Mouse (Mus musculus) heart, embryonic 14.5 days (tissue): ENCODE measurements around the gene Slfn8. TPM values are rescaled to one million over a fixed set of nuclear protein-coding genes. Genes with fewer than 3 reads are reported as not detected.

Source experiments
- ATAC-seq: fragments of 200-750 bp; cut with Nextera tagmentation; 2 replicates; pipeline ENCODE4 v1.8.0; 2017; ENCODE audit warnings: low read depth, moderate TSS enrichment; ENCODE audit not compliant: insufficient number of reproducible peaks, insufficient read depth, low FRiP score
- H3K27ac ChIP-seq, 2 experiments: fragments of 200-500 bp in 1 of 2; fragments of 300-500 bp in 1 of 2; sonication (generic) in 1 of 2; replicated peaks in 1 of 2; 2 replicates each; pipeline ENCODE4 v1.5.1; 2012 to 2014; ENCODE audit warnings: low read depth in 2 of 2, low read length in 2 of 2, control low read depth in 1 of 2, mild to moderate bottlenecking in 1 of 2, mixed read lengths in 1 of 2; ENCODE audit not compliant: control insufficient read depth in 1 of 2, insufficient read depth in 1 of 2
- H3K27me3 ChIP-seq: fragments of 300-500 bp; sonication (generic); 2 replicates; pipeline ENCODE4 v1.6.1; 2014; ENCODE audit warnings: mild to moderate bottlenecking, low read length, control low read depth; ENCODE audit not compliant: control insufficient read depth, insufficient read depth
- H3K36me3 ChIP-seq: fragments of 300-500 bp; sonication (generic); 2 replicates; pipeline ENCODE4 v1.6.1; 2014; ENCODE audit warnings: mild to moderate bottlenecking, control low read depth, low read length, mixed read lengths; ENCODE audit not compliant: control insufficient read depth, insufficient read depth
- H3K4me1 ChIP-seq, 2 experiments: fragments of 200-500 bp in 1 of 2; fragments of 300-500 bp in 1 of 2; sonication (generic) in 1 of 2; 2 replicates each; pipeline ENCODE4 v1.6.1; 2012 to 2014; ENCODE audit warnings: low read length in 2 of 2, control low read depth in 1 of 2, mixed read lengths in 1 of 2; ENCODE audit not compliant: control insufficient read depth in 2 of 2, insufficient read depth in 2 of 2
- H3K4me2 ChIP-seq: fragments of 300-500 bp; sonication (generic); 2 replicates; pipeline ENCODE4 v1.6.1; 2014; ENCODE audit warnings: mild to moderate bottlenecking, low read length
- H3K4me3 ChIP-seq, 2 experiments: fragments of 200-500 bp in 1 of 2; fragments of 300-500 bp in 1 of 2; sonication (generic) in 1 of 2; 2 replicates each; pipeline ENCODE4 v1.5.1; 2012 to 2014; ENCODE audit warnings: low read length in 2 of 2, mild to moderate bottlenecking in 2 of 2, control low read depth in 1 of 2, low read depth in 1 of 2, moderate library complexity in 1 of 2; ENCODE audit not compliant: control insufficient read depth in 1 of 2, insufficient read depth in 1 of 2
- H3K9ac ChIP-seq: fragments of 300-500 bp; sonication (generic); 2 replicates; pipeline ENCODE4 v1.6.1; 2014; ENCODE audit warnings: mild to moderate bottlenecking, low read length
- H3K9me3 ChIP-seq: fragments of 300-500 bp; sonication (generic); 2 replicates; pipeline ENCODE4 v1.6.1; 2016; ENCODE audit warnings: low read length, control low read depth; ENCODE audit not compliant: control insufficient read depth
- WGBS: fragments of 180-500 bp; shearing (Covaris S2); extraction: QIAGEN DNeasy Blood & Tissue Kit; methylation state at CpG from one replicate; pipeline ENCODE4 v1.1.7; 2014; 5-methylcytosine and 5-hydroxymethylcytosine counted together
- polyA plus RNA-seq: library from polyadenylated mRNA; unstranded; fragments of >200 nt; fragmentation: Nextera tagmentation; extraction: Ambion mirVana; gene quantifications from 2 replicates; pipeline ENCODE4 v1.2.1, GENCODE M21; 2014

Slfn8 gene
- polyA plus RNA-seq, 1 experiment from 2014 or later, result 0.58 TPM

- no peak for ATAC-seq
- no peak overlapping the region for H3K4me3 ChIP-seq
- H3K9ac ChIP-seq, result no peak overlapping the region
- whole genome bisulfite sequencing, result 68% methylated on average over 4 of the region's 4 CpGs
- H3K9me3 ChIP-seq, result no peaks in the 10 kb centered on the region
- peaks cover 7 to 13% of the 10 kb centered on the region in 2 experiments; a peak in 3 of 4 replicates for H3K4me1 ChIP-seq
- no peak overlapping the region for H3K27ac ChIP-seq
- H3K36me3 ChIP-seq, result no peaks in the 10 kb centered on the region
- H3K4me2 ChIP-seq, result no peak overlapping the region
- no peaks in the 10 kb centered on the region for H3K27me3 ChIP-seq
Observed at GRCm38 (mm10) chr11:83063126-83063525, 42.5 kb upstream of the Slfn8 start.

- no peak overlapping the region for H3K4me2 ChIP-seq
- no peaks in the 10 kb centered on the region for H3K27me3 ChIP-seq
- no peaks in the 10 kb centered on the region for H3K36me3 ChIP-seq
- no peak overlapping the region for H3K9ac ChIP-seq
- no peak for ATAC-seq
- no peak overlapping the region for H3K27ac ChIP-seq
- 79% methylated on average over 7 of the region's 7 CpGs for WGBS
- H3K4me1 ChIP-seq, result peaks cover 2 to 9% of the 10 kb centered on the region in 2 experiments; a peak in 3 of 4 replicates
- no peak overlapping the region for H3K4me3 ChIP-seq
- H3K9me3 ChIP-seq, result no peaks in the 10 kb centered on the region
Observed at GRCm38 (mm10) chr11:83061806-83062205, 41.2 kb upstream of the Slfn8 start.

GRCm38 (mm10) chr11:83060412-83061020 lies 39.9 kb upstream of the Slfn8 start:
- H3K27me3 ChIP-seq, result no peaks in the 10 kb centered on the region
- no peaks in the 10 kb centered on the region for H3K9me3 ChIP-seq
- WGBS, result 50% methylated on average over 5 of the region's 5 CpGs
- H3K4me3 ChIP-seq, result no peak overlapping the region
- no peaks in the 10 kb centered on the region for H3K36me3 ChIP-seq
- H3K4me2 ChIP-seq, result no peak overlapping the region
- H3K9ac ChIP-seq, result no peak overlapping the region
- ATAC-seq, result no peak
- H3K27ac ChIP-seq, result no peak overlapping the region
- peaks cover 0 to 2% of the 10 kb centered on the region in 2 experiments; a peak in 1 of 4 replicates for H3K4me1 ChIP-seq

- no peaks in the 10 kb centered on the region for H3K27me3 ChIP-seq
- H3K9ac ChIP-seq, result no peak overlapping the region
- no peaks in the 10 kb centered on the region for H3K36me3 ChIP-seq
- no peak overlapping the region for H3K4me3 ChIP-seq
- 2% methylated on average over 5 of the region's 5 CpGs for WGBS
- H3K9me3 ChIP-seq, result no peaks in the 10 kb centered on the region
- no peak for ATAC-seq
- H3K4me1 ChIP-seq, result no peaks in the 10 kb centered on the region
- no peak overlapping the region for H3K4me2 ChIP-seq
- no peak overlapping the region for H3K27ac ChIP-seq
Observed at GRCm38 (mm10) chr11:83057863-83058262, 37.3 kb upstream of the Slfn8 start.

GRCm38 (mm10) chr11:83045642-83046041 lies 25.0 kb upstream of the Slfn8 start:
- Histone ChIP-seq H3K9me3 (no peaks in the 10 kb centered on the region), H3K4me1 (no peaks in the 10 kb centered on the region), H3K4me3 (no peak overlapping the region), H3K4me2 (no peak overlapping the region), H3K27ac (no peak overlapping the region), H3K9ac (no peak overlapping the region), H3K27me3 (no peaks in the 10 kb centered on the region), H3K36me3 (no peaks in the 10 kb centered on the region)
- WGBS, result 79% methylated on average over 3 of the region's 3 CpGs
- ATAC-seq, result no peak

GRCm38 (mm10) chr11:83043891-83044290 lies 23.3 kb upstream of the Slfn8 start:
- Histone ChIP-seq H3K9ac (no peak overlapping the region), H3K36me3 (no peaks in the 10 kb centered on the region), H3K4me3 (no peak overlapping the region), H3K27ac (no peak overlapping the region), H3K4me2 (no peak overlapping the region), H3K9me3 (no peaks in the 10 kb centered on the region), H3K27me3 (no peaks in the 10 kb centered on the region), H3K4me1 (no peaks in the 10 kb centered on the region)
- 67% methylated on average over 4 of the region's 4 CpGs for WGBS
- ATAC-seq, result no peak

- Histone ChIP-seq H3K9ac (no peak overlapping the region), H3K27me3 (no peaks in the 10 kb centered on the region), H3K4me2 (no peak overlapping the region), H3K9me3 (no peaks in the 10 kb centered on the region), H3K4me3 (no peak overlapping the region), H3K36me3 (no peaks in the 10 kb centered on the region), H3K4me1 (no peaks in the 10 kb centered on the region), H3K27ac (no peak overlapping the region)
- no peak for ATAC-seq
Observed at GRCm38 (mm10) chr11:83041000-83041399, 20.4 kb upstream of the Slfn8 start.

- no peak overlapping the region for H3K9ac ChIP-seq
- H3K27ac ChIP-seq, result no peak overlapping the region
- no peaks in the 10 kb centered on the region for H3K36me3 ChIP-seq
- H3K27me3 ChIP-seq, result no peaks in the 10 kb centered on the region
- WGBS, result 11% methylated on average over 1 of the region's 1 CpGs
- H3K4me1 ChIP-seq, result no peaks in the 10 kb centered on the region
- peak overlapping the region; percentile 62 for H3K4me2 ChIP-seq
- H3K9me3 ChIP-seq, result no peaks in the 10 kb centered on the region
- ATAC-seq, result no peak
- H3K4me3 ChIP-seq, result peak overlapping the region in 1 of 2 experiments; percentile 21; a peak in 1 of 4 replicates
Observed at GRCm38 (mm10) chr11:83040325-83040724, 19.7 kb upstream of the Slfn8 start.
